Mouse (Mus musculus): ENCODE measurements around the gene Hipk3.

Gene Hipk3

GRCm38 (mm10) chr2:104470536-104470935, 23.7 kb downstream of the Hipk3 start:
- DNase-seq, result no peak

DNA sequence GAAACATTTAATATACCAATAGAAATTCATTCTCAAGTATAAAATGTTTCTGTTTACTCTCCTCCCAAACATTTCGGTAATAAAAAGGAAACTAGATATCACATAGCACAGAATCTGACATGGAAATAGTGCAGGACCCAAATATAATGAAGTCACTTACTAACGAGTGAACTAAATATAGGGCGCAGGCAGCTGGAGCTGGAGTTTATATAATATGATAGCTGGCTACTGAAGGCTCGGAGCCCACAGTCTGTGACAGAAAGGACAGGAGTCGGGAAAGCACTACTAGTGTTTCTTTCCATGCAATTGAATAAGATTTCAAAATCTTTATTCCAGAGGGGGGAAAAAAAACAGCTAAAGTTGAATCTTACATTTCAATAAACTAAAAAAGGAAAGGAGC, 25.8 kb downstream of the Hipk3 start:
- no peak for DNase-seq

GRCm38 (mm10) chr2:104466908-104467616, 27.2 kb downstream of the Hipk3 start:
- peak in 1 of 2 experiments; percentile 31 for DNase-seq

- no peak for DNase-seq
These were observed 28.4 kb downstream of the Hipk3 start for GRCm38 (mm10) chr2:104465639-104466430.

DNA sequence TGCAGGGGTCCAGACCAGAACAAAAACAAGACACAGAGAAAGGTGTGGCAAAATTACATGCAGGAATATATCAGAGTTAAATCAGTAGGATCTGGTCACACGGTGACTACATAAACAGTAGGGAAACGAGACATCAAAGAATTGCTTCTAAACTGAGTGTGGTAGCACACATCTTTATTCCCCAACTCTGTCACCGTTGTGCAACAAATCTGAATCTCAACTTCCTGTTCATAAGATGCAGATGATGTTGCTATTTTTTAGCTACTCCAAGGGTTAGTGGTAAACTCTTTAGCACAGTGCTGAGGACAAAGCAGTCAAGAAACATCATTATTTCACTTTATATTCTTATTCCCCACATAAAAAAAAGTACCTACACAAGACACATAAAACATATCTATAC, 34.2 kb downstream of the Hipk3 start:
- DNase-seq, result no peak

DNA sequence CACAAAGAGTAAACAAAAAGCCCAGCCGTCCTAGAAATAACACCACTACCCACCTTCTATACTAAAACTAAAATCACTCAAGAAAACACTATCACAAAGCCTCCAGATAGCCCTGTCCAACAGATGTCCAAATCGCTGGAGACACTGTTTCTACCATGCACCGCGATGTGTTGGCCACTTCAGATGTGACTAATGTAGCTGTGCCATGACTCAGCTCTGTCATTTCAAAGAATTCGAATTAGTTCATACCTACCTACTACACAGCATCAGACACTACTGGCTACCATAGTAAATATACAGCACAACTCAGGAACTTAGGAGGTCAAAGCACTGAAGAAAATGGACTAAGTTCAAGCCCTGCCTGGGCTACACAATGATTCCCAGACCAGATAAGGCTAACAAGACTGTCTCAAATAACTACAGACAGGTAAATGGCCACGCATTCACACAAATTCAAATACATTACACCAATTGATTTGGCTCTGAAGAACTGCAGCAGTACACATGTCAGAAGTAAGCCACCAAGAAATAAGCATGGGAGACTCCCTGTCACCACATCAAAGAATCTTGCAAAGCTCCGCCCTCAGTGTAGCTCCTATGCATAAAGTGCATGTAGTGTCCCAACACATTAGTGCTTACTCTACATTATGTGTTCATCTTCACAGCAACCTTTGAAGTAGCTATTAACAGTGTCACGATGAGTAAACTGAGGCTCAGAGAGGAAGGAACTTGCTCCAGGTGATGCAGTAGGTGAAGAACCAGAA, 35.5 kb downstream of the Hipk3 start:
- no peak for DNase-seq

- DNase-seq, result no peak
These were observed 37.1 kb downstream of the Hipk3 start for GRCm38 (mm10) chr2:104457106-104457505.

- no peak for DNase-seq
These were observed 43.6 kb downstream of the Hipk3 start for GRCm38 (mm10) chr2:104450685-104451084.

DNA sequence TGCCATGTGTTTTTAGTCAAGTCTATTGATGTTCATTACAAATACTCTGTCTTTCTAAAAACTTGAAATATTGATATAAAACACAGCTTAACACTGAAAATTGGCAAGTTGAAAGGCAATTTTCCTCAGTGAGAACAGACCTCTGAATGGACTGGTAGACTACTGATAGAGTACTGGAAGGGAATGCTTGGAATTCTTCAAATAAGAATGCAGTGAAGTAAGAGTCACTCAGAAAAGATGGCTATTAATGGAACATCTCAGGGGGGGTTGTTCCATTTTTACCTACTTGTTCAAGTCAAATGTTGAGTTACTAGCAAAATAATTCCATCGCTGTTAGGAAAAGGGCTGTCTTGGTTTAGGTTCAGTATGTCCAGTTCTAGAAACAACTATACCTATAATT, 45.1 kb downstream of the Hipk3 start:
- no peak for DNase-seq

GRCm38 (mm10) chr2:104448201-104448600, 46.0 kb downstream of the Hipk3 start:
- no peak for DNase-seq

- DNase-seq, result no peak
These were observed 48.2 kb downstream of the Hipk3 start for GRCm38 (mm10) chr2:104446016-104446415.

DNA sequence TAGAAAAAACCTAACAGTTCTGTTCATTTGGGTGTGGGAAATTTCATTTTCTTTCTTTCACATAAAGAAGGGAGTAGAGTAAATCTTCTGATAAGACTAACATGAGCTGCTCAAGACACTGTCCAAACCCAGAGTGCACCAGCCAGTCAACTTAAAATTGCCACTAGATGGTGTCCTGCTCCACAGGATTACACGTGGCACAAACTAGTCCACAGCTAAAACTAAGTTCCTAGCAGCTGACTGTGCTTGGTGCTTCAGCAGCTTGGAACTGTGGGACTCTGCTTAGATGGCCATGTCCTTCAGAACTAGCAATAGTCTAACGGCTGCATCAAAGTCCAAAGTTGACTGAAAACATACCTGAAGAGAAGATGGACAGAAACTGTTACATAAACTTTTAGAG, 49.5 kb downstream of the Hipk3 start:
- peak; percentile 63 to 76 for DNase-seq

DNA sequence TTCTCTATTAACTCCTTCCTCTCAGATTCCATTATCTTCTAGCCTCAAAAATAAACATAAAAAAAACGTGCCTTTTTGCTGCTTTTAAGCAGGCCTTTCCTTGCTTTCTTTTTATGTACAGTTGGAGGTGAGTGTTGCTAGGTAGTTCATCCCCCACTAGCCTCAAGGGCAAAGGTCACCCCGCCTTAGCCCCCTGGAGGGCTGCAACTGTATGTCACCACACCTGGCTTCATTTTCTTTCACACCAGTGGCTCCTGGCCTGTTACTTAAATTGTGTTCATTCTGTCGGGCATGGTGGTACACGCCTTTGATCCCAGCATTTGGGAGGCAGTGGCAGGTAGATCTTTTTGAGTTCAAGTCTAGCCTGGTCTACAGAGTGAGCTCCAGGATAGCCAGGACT, 51.9 kb downstream of the Hipk3 start:
- no peak for DNase-seq

GRCm38 (mm10) chr2:104436226-104436625, 58.0 kb downstream of the Hipk3 start:
- no peak for DNase-seq

- no peak for DNase-seq
These were observed 63.2 kb downstream of the Hipk3 start for GRCm38 (mm10) chr2:104431067-104431466.

- peak; percentile 53 to 55 for DNase-seq
These were observed 63.7 kb downstream of the Hipk3 start for GRCm38 (mm10) chr2:104430566-104430965.

GRCm38 (mm10) chr2:104426112-104426511, 68.1 kb downstream of the Hipk3 start:
- peak in 1 of 2 experiments; percentile 50 for DNase-seq

- peak in 1 of 2 experiments; percentile 66 for DNase-seq
These were observed 72.0 kb downstream of the Hipk3 start for GRCm38 (mm10) chr2:104422230-104422629.

GRCm38 (mm10) chr2:104420805-104421204, 73.4 kb downstream of the Hipk3 start:
- DNase-seq, result no peak

- DNase-seq, result no peak
These were observed 74.2 kb downstream of the Hipk3 start for GRCm38 (mm10) chr2:104419999-104420398.

GRCm38 (mm10) chr2:104419411-104419810, 74.8 kb downstream of the Hipk3 start:
- no peak for DNase-seq

- DNase-seq, result no peak
These were observed 81.2 kb downstream of the Hipk3 start for GRCm38 (mm10) chr2:104413011-104413410.

GRCm38 (mm10) chr2:104412496-104412895, 81.8 kb downstream of the Hipk3 start:
- DNase-seq, result no peak
